Mouse (Mus musculus): ENCODE data around the gene Kcna2.

- TF ChIP-seq POLR2A (IDR thresholded peaks at IDR 0.05; ENCODE audit: control insufficient read depth, extremely low read depth, insufficient read depth, low read length, poor library complexity) (no peak), CTCF (IDR thresholded peaks at IDR 0.05; ENCODE audit: borderline replicate concordance, control insufficient read depth, extremely low read depth, insufficient read depth, low read length, poor library complexity) (no peak)
These were observed 57.9 kb downstream of the Kcna2 start for GRCm38 (mm10) chr3:107158856-107159255.
